Mouse (Mus musculus): ENCODE results near the gene Relb. TPM values are rescaled to one million over a fixed set of nuclear protein-coding genes. Genes with fewer than 3 reads are reported as not detected.
A peak's percentile ranks its signal among the peaks of the same experiment; 100 is the strongest.

Gene Relb
- polyA plus RNA-seq, 1 experiment from 2014 or later = 3.5 TPM

- Histone ChIP-seq H3K4me1 (peaks cover 41% of the 10 kb centered on the region), H3K27me3 (replicated peaks; ENCODE audit: low read depth, poor library complexity, severe bottlenecking) (no peaks in the 10 kb centered on the region), H3K9me3 (no peaks in the 10 kb centered on the region), H3K36me3 (replicated peaks) (peaks cover 63% of the 10 kb centered on the region), H3K27ac (replicated peaks) (no peak overlapping the region), H3K4me3 (peak overlapping the region; percentile 100; the same call in 1 of the 2 replicates)
- WGBS = 91% methylated on average over 6 of the region's 6 CpGs
- DNase-seq (ENCODE audit: low spot score) = no peak
Measured at GRCm38 (mm10) chr7:19557982-19558900, 71.0 kb downstream of the Relb start.

GRCm38 (mm10) chr7:19557086-19557485 lies 72.2 kb downstream of the Relb start:
- WGBS = 91% methylated on average over 2 of the region's 2 CpGs
- peaks cover 34% of the 10 kb centered on the region for H3K4me1 ChIP-seq
- no peaks in the 10 kb centered on the region for H3K27me3 ChIP-seq (replicated peaks; ENCODE audit: low read depth, poor library complexity, severe bottlenecking)
- H3K4me3 ChIP-seq = no peak overlapping the region
- no peak for DNase-seq (ENCODE audit: low spot score)
- no peaks in the 10 kb centered on the region for H3K9me3 ChIP-seq
- no peak overlapping the region for H3K27ac ChIP-seq (replicated peaks)
- peaks cover 75% of the 10 kb centered on the region for H3K36me3 ChIP-seq (replicated peaks)

Other genes starting within 250 kb of the Relb start
- 28.1 and 28.8 TPM in 2 replicates for gene Ercc2, start 247.4 kb downstream of the Relb start, polyA plus RNA-seq (2016; fragmentation: Nextera tagmentation; extraction: Ambion mirVana)
- 7.9 and 8.8 TPM in 2 replicates for gene Klc3, start 225.3 kb downstream of the Relb start, polyA plus RNA-seq (2016; fragmentation: Nextera tagmentation; extraction: Ambion mirVana)
- gene Ckm, start 224.7 kb downstream of the Relb start, polyA plus RNA-seq (2016; fragmentation: Nextera tagmentation; extraction: Ambion mirVana) = 0.20 TPM in 1 of 2 replicates, not detected in the other
- 7.1 and 8.0 TPM in 2 replicates for gene Mark4, start 170.6 kb downstream of the Relb start, polyA plus RNA-seq (2016; fragmentation: Nextera tagmentation; extraction: Ambion mirVana)
- 1.2 and 1.3 TPM in 2 replicates for gene Exoc3l2, start 166.1 kb downstream of the Relb start, polyA plus RNA-seq (2016; fragmentation: Nextera tagmentation; extraction: Ambion mirVana)
- gene Bloc1s3, start 121.1 kb downstream of the Relb start, polyA plus RNA-seq (2016; fragmentation: Nextera tagmentation; extraction: Ambion mirVana) = 1.9 TPM in 2 replicates
- gene Trappc6a, start 121.0 kb downstream of the Relb start, polyA plus RNA-seq (2016; fragmentation: Nextera tagmentation; extraction: Ambion mirVana) = 72.6 and 73.9 TPM in 2 replicates
- 0.17 and 0.19 TPM in 2 replicates for gene Nkpd1, start 111.6 kb downstream of the Relb start, polyA plus RNA-seq (2016; fragmentation: Nextera tagmentation; extraction: Ambion mirVana)
- 20.7 and 22.9 TPM in 2 replicates for gene Ppp1r37, start 66.4 kb downstream of the Relb start, polyA plus RNA-seq (2016; fragmentation: Nextera tagmentation; extraction: Ambion mirVana)
- gene Zfp296, start 52.2 kb downstream of the Relb start, polyA plus RNA-seq (2016; fragmentation: Nextera tagmentation; extraction: Ambion mirVana) = 0.41 and 0.44 TPM in 2 replicates
- 187 and 191 TPM in 2 replicates for gene Gemin7, start 51.8 kb downstream of the Relb start, polyA plus RNA-seq (2016; fragmentation: Nextera tagmentation; extraction: Ambion mirVana)
- 58.0 and 58.9 TPM in 2 replicates for gene Clasrp, start 25.0 kb downstream of the Relb start, polyA plus RNA-seq (2016; fragmentation: Nextera tagmentation; extraction: Ambion mirVana)
- gene Clptm1, start 35.6 kb upstream of the Relb start, polyA plus RNA-seq (2016; fragmentation: Nextera tagmentation; extraction: Ambion mirVana) = 82.7 and 86.4 TPM in 2 replicates
- 0.29 and 0.47 TPM in 2 replicates for gene Apoc2, start 48.5 kb upstream of the Relb start, polyA plus RNA-seq (2016; fragmentation: Nextera tagmentation; extraction: Ambion mirVana)
- not detected in 2 replicates for gene Gm44805, start 52.0 kb upstream of the Relb start, polyA plus RNA-seq (2016; fragmentation: Nextera tagmentation; extraction: Ambion mirVana)
- 0.09 TPM in 1 of 2 replicates, not detected in the other for gene Apoc4, start 52.0 kb upstream of the Relb start, polyA plus RNA-seq (2016; fragmentation: Nextera tagmentation; extraction: Ambion mirVana)
- gene Apoc1, start 63.2 kb upstream of the Relb start, polyA plus RNA-seq (2016; fragmentation: Nextera tagmentation; extraction: Ambion mirVana) = 3.6 and 4.7 TPM in 2 replicates
- gene Apoe, start 69.8 kb upstream of the Relb start, polyA plus RNA-seq (2016; fragmentation: Nextera tagmentation; extraction: Ambion mirVana) = 135 and 168 TPM in 2 replicates
- gene Tomm40, start 86.0 kb upstream of the Relb start, polyA plus RNA-seq (2016; fragmentation: Nextera tagmentation; extraction: Ambion mirVana) = 216 and 221 TPM in 2 replicates
- 110 TPM in 2 replicates for gene Nectin2, start 121.0 kb upstream of the Relb start, polyA plus RNA-seq (2016; fragmentation: Nextera tagmentation; extraction: Ambion mirVana)
- gene Bcam, start 141.6 kb upstream of the Relb start, polyA plus RNA-seq (2016; fragmentation: Nextera tagmentation; extraction: Ambion mirVana) = 68.3 and 79.4 TPM in 2 replicates
- gene Cblc, start 167.4 kb upstream of the Relb start, polyA plus RNA-seq (2016; fragmentation: Nextera tagmentation; extraction: Ambion mirVana) = 1.9 and 2.9 TPM in 2 replicates
- gene Bcl3, start 193.3 kb upstream of the Relb start, polyA plus RNA-seq (2016; fragmentation: Nextera tagmentation; extraction: Ambion mirVana) = 1.7 TPM in 2 replicates
- not detected in 2 replicates for gene Gm19345, start 222.6 kb upstream of the Relb start, polyA plus RNA-seq (2016; fragmentation: Nextera tagmentation; extraction: Ambion mirVana)
- gene Ceacam16, start 231.9 kb upstream of the Relb start, polyA plus RNA-seq (2016; fragmentation: Nextera tagmentation; extraction: Ambion mirVana) = not detected in 2 replicates